Mouse (Mus musculus): ENCODE measurements around the gene Arsg.

DNA sequence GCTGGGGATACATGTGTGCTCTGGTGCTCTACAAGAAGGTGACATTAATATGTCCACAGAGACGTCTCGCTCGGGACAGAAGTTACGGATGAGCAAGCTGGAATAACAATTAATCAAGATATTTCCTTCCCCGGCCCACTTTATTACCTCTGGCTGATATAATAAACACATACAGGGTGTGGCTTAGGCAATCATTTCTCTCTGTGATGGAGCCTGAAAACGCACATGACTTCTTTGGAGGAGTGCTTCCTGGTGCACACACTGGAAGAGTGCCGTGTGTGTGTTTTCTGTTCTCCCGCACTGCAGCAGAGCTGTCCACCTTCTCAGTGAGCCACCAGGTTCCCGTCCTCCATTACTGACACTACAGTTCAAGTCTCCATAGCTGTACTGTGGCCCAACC, 24.8 kb downstream of the Arsg start:
- TF ChIP-seq POLR2A (IDR thresholded peaks at IDR 0.05; ENCODE audit: insufficient read depth, low read depth, low read length), result no peak
- no peak for TF ChIP-seq CTCF (IDR thresholded peaks at IDR 0.05; ENCODE audit: insufficient read depth, low read depth, low read length)
